8 mouse cellular contexts compared by ENCODE assay signal in genomic region chr6:72355066-72355911, GRCm38 (mm10). TPM values are rescaled to one million over a fixed set of nuclear protein-coding genes. Genes with fewer than 3 reads are reported as not detected.
DNase-seq lines count a peak whose midpoint lies in the region; ATAC-seq and TF ChIP-seq lines count a peak whose summit lies in the region.

Gene Tmem150a, plus strand, starts transcription at chr6:72355447.

- DNase-seq in left cerebral cortex, adult 18-20 months (ENCODE audit: low spot score in 2 of 2) = peak; percentile 57 to 72
- no peak for DNase-seq in left cerebral cortex, adult 11 months (ENCODE audit: low spot score)
- DNase-seq in heart, adult 8-10 months (ENCODE audit: low spot score) = peak; percentile 77
- DNase-seq in kidney, adult 8-10 months = peak; percentile 89 to 90
- peak; percentile 70 for DNase-seq in liver
- peak; percentile 83 for DNase-seq in midbrain, postnatal 0 days (ENCODE audit: low spot score)
- peak; percentile 71 to 72 for DNase-seq in spleen, postnatal 36 days (ENCODE audit: low spot score in 2 of 2)

- peak within 1 kb of the TSS; percentile 60 for H3K9ac ChIP-seq in embryonic facial prominence, embryonic 12.5 days
- peak within 1 kb of the TSS; percentile 70 for H3K9ac ChIP-seq in midbrain, postnatal 0 days (replicated peaks; ENCODE audit: low read length, poor library complexity, severe bottlenecking)

- ATAC-seq in embryonic facial prominence, embryonic 12.5 days (ENCODE audit: insufficient number of reproducible peaks, insufficient read depth, low FRiP score, low TSS enrichment) = peak; percentile 73
- peak; percentile 89 for ATAC-seq in midbrain, postnatal 0 days (ENCODE audit: low FRiP score)

- 0 out of 2 replicates have a peak within 1 kb of the TSS, but pooled peaks have one; percentile 18 for H3K27ac ChIP-seq in embryonic facial prominence, embryonic 12.5 days
- peak within 1 kb of the TSS; percentile 68 for H3K27ac ChIP-seq in midbrain, postnatal 0 days (ENCODE audit: low read depth, low read length)

- peak within 1 kb of the TSS; percentile 92 for H3K4me2 ChIP-seq in embryonic facial prominence, embryonic 12.5 days (replicated peaks)
- H3K4me2 ChIP-seq in midbrain, postnatal 0 days (ENCODE audit: low read depth, low read length, poor library complexity, severe bottlenecking) = peak within 1 kb of the TSS; percentile 95

- H3K27me3 ChIP-seq in embryonic facial prominence, embryonic 12.5 days = no peaks in the 10 kb centered on the region
- H3K27me3 ChIP-seq in midbrain, postnatal 0 days (ENCODE audit: insufficient read depth, low read length) = no peaks in the 10 kb centered on the region

- peak within 1 kb of the TSS; percentile 54 for H3K4me3 ChIP-seq in embryonic facial prominence, embryonic 12.5 days
- H3K4me3 ChIP-seq in midbrain, postnatal 0 days (ENCODE audit: low read depth, low read length) = peak within 1 kb of the TSS; percentile 58

- peaks cover 30% of the 10 kb centered on the region for H3K36me3 ChIP-seq in embryonic facial prominence, embryonic 12.5 days
- peaks cover 31% of the 10 kb centered on the region for H3K36me3 ChIP-seq in midbrain, postnatal 0 days (ENCODE audit: insufficient read depth, low read length)

- peak; percentile 60 for TF ChIP-seq CTCF in midbrain, postnatal 0 days (IDR thresholded peaks at IDR 0.05)

- peaks cover 37% of the 10 kb centered on the region; the same call in 1 of the 2 replicates for H3K4me1 ChIP-seq in embryonic facial prominence, embryonic 12.5 days
- peaks cover 9% of the 10 kb centered on the region; the same call in 1 of the 2 replicates for H3K4me1 ChIP-seq in midbrain, postnatal 0 days (ENCODE audit: insufficient read depth, low read length)

- no peaks in the 10 kb centered on the region for H3K9me3 ChIP-seq in embryonic facial prominence, embryonic 12.5 days
- H3K9me3 ChIP-seq in midbrain, postnatal 0 days (ENCODE audit: low read length) = no peaks in the 10 kb centered on the region

- under 1% methylated on average over 71 of the region's 71 CpGs for whole genome bisulfite sequencing in embryonic facial prominence, embryonic 12.5 days
- 1% methylated on average over 63 of the region's 71 CpGs for WGBS in midbrain, postnatal 0 days

RNA-seq across cellular contexts. Expression of gene Tmem150a, which starts in this region (rescaled TPM):
- total RNA-seq in left cerebral cortex, adult 18-20 months (2021) = 10 to 100 TPM in 1 of 2 experiments, 1 to 10 TPM in 1; 6.8 to 11.0 TPM
- polyA plus RNA-seq in embryonic facial prominence, embryonic 12.5 days (2016; fragmentation: Nextera tagmentation; extraction: Ambion mirVana) = 8.9 and 9.7 TPM in 2 replicates
- total RNA-seq in heart, adult 8-10 months (2022) = 10 to 100 TPM; 20.4 to 24.3 (median 22.2) TPM
- total RNA-seq in midbrain, postnatal 0 days (2014; rRNA removed) = 23.1 and 28.5 TPM in 2 replicates
- polyA plus RNA-seq in midbrain, postnatal 0 days (2015; fragmentation: Nextera tagmentation; extraction: Ambion mirVana) = 12.9 and 14.9 TPM in 2 replicates
